Mouse (Mus musculus): ENCODE measurements around the gene Selenon.
A peak's percentile ranks its signal among the peaks of the same experiment; 100 is the strongest.

Gene Selenon

DNA sequence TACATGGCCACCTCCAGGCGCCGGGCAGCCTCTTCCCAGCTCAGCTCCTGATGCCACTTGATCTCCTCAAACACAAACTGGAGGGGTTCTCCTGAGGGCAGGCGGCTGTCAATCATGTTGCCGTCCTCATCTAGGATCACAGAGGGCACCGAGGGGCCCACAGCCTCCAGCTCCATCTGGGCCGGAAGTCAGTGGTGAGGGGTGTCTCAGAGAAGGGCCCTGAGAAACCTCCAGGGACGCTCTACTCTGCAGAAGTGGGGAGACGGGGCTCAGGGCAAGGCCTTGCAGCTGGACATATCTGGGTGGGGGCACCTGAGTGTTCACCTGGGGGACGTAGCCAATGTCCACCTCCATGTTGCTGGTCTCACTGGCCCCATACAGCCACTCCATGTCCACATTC, 9.2 kb downstream of the Selenon start:
- no peak for DNase-seq

- no peak for DNase-seq
Observed at GRCm38 (mm10) chr4:134538997-134539580, 12.9 kb downstream of the Selenon start.

DNA sequence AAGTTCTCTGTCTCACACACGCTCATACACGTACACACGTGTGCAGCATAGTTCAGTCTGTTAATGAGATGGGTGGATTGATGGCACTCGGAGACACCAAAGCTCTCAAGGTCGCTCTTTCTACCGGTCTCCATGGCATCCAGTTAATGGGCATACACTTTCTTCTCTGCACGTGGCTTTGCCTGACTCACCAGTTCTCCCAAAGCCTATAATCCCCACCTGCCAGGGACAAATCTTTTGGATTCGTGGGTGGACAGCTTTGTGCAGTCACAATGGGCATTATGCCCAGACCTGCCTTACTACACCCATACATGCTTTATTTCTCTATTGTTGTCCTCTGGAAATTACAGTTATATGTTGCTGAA, 16.2 kb downstream of the Selenon start:
- DNase-seq, result no peak

- peak; percentile 99 for DNase-seq
Observed at GRCm38 (mm10) chr4:134534932-134535786, 16.8 kb downstream of the Selenon start, which contains the start of gene Mtfr1l. TSS of gene Mtfr1l (minus strand) at chr4:134535387.

GRCm38 (mm10) chr4:134534124-134534886, 17.7 kb downstream of the Selenon start:
- peak; percentile 82 for DNase-seq

DNA sequence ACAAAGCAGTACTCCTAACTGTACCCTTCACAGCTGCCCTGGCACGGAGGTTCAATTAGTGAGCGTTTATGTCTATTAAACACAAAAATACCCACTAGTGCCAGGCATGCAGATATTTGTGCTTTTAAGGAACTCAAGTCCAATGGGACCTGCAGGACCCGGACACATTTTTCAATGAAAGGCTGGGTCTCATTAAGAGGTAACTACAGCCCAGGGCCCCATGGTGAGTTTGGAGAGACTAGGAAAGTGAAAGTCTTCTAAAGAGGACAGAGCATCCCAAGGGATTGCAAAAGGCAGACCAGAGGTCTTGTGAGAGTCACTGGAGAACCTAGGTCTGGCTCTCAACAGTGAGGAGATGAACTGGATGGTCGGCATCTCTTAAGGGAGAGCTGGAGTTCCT, 18.5 kb downstream of the Selenon start:
- no peak for DNase-seq

DNA sequence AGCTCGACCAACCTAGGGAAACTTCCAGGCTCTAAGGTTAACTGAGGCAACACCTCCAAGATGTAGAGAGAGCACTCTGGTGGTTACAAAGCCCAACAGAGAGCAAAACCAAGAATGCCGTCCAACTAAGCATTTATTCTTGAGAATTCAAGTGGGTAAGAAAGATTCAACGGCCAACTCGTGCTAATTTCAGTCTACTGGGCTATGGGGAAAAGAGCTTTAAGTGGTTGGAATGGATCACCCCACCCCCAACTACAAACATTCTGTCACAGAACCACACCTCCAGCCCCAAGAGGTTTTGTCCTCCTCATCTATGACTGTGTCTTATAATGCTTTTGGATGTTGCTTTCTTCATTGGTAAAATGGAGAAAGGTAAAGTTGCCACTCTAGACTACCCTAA, 19.0 kb downstream of the Selenon start:
- DNase-seq, result peak; percentile 58

GRCm38 (mm10) chr4:134526220-134526619, 25.7 kb downstream of the Selenon start:
- DNase-seq, result no peak

GRCm38 (mm10) chr4:134525806-134526205, 26.2 kb downstream of the Selenon start:
- DNase-seq, result no peak

- no peak for DNase-seq
Observed at GRCm38 (mm10) chr4:134523447-134523846, 28.5 kb downstream of the Selenon start.

GRCm38 (mm10) chr4:134519281-134519680, 32.7 kb downstream of the Selenon start:
- no peak for DNase-seq

DNA sequence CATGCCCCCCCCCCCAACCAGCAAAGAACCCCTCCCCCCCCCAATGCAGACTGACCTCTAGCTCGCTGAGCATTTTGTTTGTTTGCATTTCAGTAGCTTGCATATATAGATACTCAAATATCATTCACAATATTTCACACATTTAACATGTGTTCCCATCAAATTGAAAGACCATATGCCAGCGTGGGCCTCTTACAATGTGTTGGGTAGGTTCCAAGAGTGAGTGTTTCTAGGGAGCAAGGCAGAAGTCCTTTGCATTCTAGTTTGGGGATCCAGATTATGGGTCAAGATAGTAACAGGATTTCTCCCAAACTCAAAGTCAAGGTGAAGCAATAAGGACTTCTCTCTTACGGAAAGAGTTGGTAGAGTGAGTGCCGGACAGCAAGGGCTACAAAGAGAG, 33.4 kb downstream of the Selenon start:
- DNase-seq, result no peak

DNA sequence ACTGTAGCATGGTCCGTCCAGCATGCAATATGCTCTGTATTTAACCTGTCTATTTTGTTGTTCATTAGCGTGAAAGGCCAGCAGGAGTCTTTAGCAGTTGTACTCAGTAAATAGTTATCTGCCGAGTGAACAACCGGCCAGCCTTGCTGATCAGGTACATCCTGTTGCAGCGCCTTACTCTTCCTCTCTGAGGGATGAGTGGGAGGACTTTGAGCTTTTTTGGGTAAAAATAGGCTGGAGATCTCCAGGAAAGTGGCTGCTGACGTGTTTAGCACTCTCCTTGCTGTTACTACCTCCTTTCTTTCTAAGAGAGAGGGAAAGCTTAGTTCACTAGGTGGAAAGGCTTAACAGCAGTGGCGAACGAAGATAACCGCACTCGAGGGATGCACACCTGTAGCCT, 34.2 kb downstream of the Selenon start:
- no peak for DNase-seq

- DNase-seq, result no peak
Observed at GRCm38 (mm10) chr4:134516981-134517380, 35.0 kb downstream of the Selenon start.

GRCm38 (mm10) chr4:134515614-134516013, 36.4 kb downstream of the Selenon start:
- DNase-seq, result no peak

DNA sequence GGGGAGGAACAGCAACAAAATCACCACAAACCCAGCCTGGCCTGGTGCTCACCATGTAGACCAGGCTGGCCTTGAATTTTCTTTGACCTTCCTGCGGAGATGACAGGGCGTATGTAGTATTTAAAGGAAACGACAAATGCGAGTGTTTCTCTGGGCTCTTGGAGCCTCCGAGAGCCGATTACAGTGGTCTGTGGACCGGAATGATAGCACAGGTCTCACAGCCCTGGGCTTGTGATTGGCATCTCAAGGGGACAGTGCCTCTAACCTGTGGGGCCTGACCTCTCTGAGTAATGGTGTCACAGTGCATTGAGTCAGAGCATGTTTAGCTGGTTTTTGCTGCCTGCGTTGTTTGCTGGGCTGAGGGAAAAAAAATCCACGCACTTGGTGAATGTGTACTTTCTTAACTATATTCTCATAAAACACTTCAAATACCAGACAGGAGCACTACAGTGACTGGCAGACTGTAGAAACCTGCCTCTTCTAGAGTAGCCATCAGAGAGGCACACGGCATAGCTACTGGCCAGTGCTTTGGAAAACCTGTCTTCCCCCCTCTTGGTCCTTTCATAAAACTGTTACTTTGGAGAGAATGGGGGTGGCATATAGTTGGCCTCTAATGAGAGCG, 37.5 kb downstream of the Selenon start:
- DNase-seq, result no peak

- DNase-seq, result peak; percentile 93
Observed at GRCm38 (mm10) chr4:134512798-134513197, 39.2 kb downstream of the Selenon start.

DNA sequence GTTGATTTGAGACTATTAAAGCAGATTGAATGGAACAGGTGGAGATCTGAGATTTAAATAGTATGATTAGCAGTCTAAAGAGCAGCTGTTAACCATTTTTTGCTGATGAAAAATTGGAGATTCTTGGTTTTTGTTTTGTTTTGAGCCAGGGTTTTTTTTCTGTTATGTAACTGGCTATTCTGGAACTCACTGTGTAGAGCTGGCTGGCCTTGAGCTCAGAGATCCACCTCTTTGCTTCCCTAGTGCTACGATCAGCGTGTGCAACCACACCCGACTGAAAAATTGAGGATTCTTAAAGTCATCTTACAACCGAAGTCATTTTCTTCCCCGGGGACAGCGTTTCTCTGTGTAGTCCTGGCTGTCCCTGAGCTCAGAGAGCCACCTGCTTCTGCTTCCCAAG, 40.2 kb downstream of the Selenon start:
- no peak for DNase-seq

GRCm38 (mm10) chr4:134510845-134511411, 41.0 kb downstream of the Selenon start, which contains the start of gene Aunip:
TSS of gene Aunip (plus strand) at chr4:134510999.
- peak; percentile 95 for DNase-seq

GRCm38 (mm10) chr4:134510396-134510795, 41.6 kb downstream of the Selenon start:
- no peak for DNase-seq

- no peak for DNase-seq
Observed at GRCm38 (mm10) chr4:134506713-134507112, 45.3 kb downstream of the Selenon start.

DNA sequence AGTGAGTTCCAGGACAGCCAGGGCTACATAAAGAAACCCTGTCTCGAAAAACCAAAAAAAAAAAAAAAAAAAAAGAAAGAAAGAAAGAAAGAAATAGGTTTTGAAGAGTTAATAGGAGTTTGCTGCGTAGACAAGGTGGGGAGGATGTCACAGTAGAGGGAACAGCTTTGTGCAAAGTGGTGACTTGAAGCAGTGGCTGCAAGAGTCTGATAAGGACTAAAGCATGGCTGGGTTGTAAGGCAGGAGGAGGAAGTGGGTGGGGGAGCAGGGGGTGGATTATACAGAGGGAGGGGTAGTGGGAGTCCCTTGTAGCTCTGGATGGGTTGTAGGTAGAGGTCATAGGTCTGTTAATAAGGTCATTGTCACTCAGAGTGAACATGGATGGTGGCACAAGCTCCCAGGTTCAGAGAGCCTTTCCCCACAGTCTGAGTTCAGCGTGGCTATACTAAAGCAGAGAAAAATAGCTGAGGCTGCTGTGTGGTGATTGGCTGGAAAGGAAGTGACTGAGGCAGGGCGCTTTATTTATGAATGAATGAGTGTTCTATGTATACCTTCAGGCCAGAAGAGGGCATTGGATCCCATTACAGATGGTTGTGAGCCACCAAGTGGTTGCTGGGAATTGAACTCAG, 45.9 kb downstream of the Selenon start:
- no peak for DNase-seq

All from lung, postnatal 10 days (tissue).